Mouse (Mus musculus) midbrain, embryonic 14.5 days (tissue): ENCODE data around the gene Ltbp4. TPM values are rescaled to one million over a fixed set of nuclear protein-coding genes. Genes with fewer than 3 reads are reported as not detected.
A peak's percentile ranks its signal among the peaks of the same experiment; 100 is the strongest.

ENCODE experiments used
- ATAC-seq: fragments of 200-750 bp; cut with Nextera tagmentation; 2 replicates; pipeline ENCODE4 v1.8.0; 2017; ENCODE audit warnings: moderate number of reproducible peaks, moderate library complexity; ENCODE audit not compliant: low FRiP score, low TSS enrichment
- DNase-seq: peaks from one replicate; pipeline ENCODE4 v3.0.0-alpha.2; 2015
- H3K27ac ChIP-seq: fragments of 300-500 bp; sonication (generic); replicated peaks from 2 replicates; pipeline ENCODE4 v1.5.1; 2014; ENCODE audit warnings: mild to moderate bottlenecking, low read depth, low read length, moderate library complexity
- H3K27me3 ChIP-seq: fragments of 300-500 bp; sonication (generic); 2 replicates; pipeline ENCODE4 v1.6.1; 2014; ENCODE audit warnings: low read length, control low read depth, mixed read lengths; ENCODE audit not compliant: control insufficient read depth, insufficient read depth
- H3K36me3 ChIP-seq: fragments of 300-500 bp; sonication (generic); 2 replicates; pipeline ENCODE4 v1.6.1; 2014; ENCODE audit warnings: low read length, control low read depth; ENCODE audit not compliant: control insufficient read depth, insufficient read depth
- H3K4me1 ChIP-seq: fragments of 300-500 bp; sonication (generic); 2 replicates; pipeline ENCODE4 v1.6.1; 2014; ENCODE audit warnings: mild to moderate bottlenecking, antibody characterized with exemption, low read length, control low read depth; ENCODE audit not compliant: control insufficient read depth, insufficient read depth
- H3K4me2 ChIP-seq: fragments of 300-500 bp; sonication (generic); 2 replicates; pipeline ENCODE4 v1.6.1; 2014; ENCODE audit warnings: mild to moderate bottlenecking, low read length, moderate library complexity
- H3K4me3 ChIP-seq: fragments of 300-500 bp; sonication (generic); replicated peaks from 2 replicates; pipeline ENCODE4 v1.5.1; 2014; ENCODE audit warnings: low read depth, low read length
- H3K9ac ChIP-seq: fragments of 300-500 bp; sonication (generic); replicated peaks from 2 replicates; pipeline ENCODE4 v1.6.1; 2014; ENCODE audit warnings: mild to moderate bottlenecking, low read length, moderate library complexity
- H3K9me3 ChIP-seq: fragments of 300-500 bp; sonication (generic); 2 replicates; pipeline ENCODE4 v1.6.1; 2016; ENCODE audit warnings: low read length, control low read depth, mixed read lengths; ENCODE audit not compliant: control insufficient read depth
- WGBS: fragments of 180-500 bp; shearing (Covaris S2); extraction: QIAGEN DNeasy Blood & Tissue Kit; methylation state at CpG from one replicate; pipeline ENCODE4 v1.1.7; 2014; 5-methylcytosine and 5-hydroxymethylcytosine counted together
- polyA plus RNA-seq: library from polyadenylated mRNA; unstranded; fragments of >200 nt; fragmentation: Nextera tagmentation; extraction: Ambion mirVana; gene quantifications from 2 replicates; pipeline ENCODE4 v1.2.1, GENCODE M21; 2014

The Ltbp4 gene
- polyA plus RNA-seq, 1 experiment from 2014 or later: 7.4 TPM

GRCm38 (mm10) chr7:27276021-27276420 lies 61.5 kb downstream of the Ltbp4 start:
- H3K36me3 ChIP-seq: peaks cover 95% of the 10 kb centered on the region
- H3K27ac ChIP-seq: no peak overlapping the region
- no peak overlapping the region for H3K4me2 ChIP-seq
- no peak for DNase-seq
- H3K4me3 ChIP-seq: no peak overlapping the region
- H3K4me1 ChIP-seq: no peaks in the 10 kb centered on the region
- 70% methylated on average over 7 of the region's 7 CpGs for WGBS
- no peaks in the 10 kb centered on the region for H3K27me3 ChIP-seq
- no peaks in the 10 kb centered on the region for H3K9me3 ChIP-seq
- no peak for ATAC-seq
- no peak overlapping the region for H3K9ac ChIP-seq

GRCm38 (mm10) chr7:27274916-27275315 lies 62.6 kb downstream of the Ltbp4 start:
- Histone ChIP-seq H3K4me3 (no peak overlapping the region), H3K27ac (no peak overlapping the region), H3K9me3 (no peaks in the 10 kb centered on the region), H3K4me1 (no peaks in the 10 kb centered on the region), H3K36me3 (peaks cover 95% of the 10 kb centered on the region), H3K9ac (no peak overlapping the region), H3K27me3 (no peaks in the 10 kb centered on the region), H3K4me2 (no peak overlapping the region)
- ATAC-seq (no peak), DNase-seq (no peak)
- WGBS: 98% methylated on average over 4 of the region's 4 CpGs

- peak; percentile 50 for DNase-seq
- 58% methylated on average over 32 of the region's 32 CpGs for WGBS
- no peaks in the 10 kb centered on the region for H3K4me1 ChIP-seq
Measured at GRCm38 (mm10) chr7:27273739-27274351, 63.6 kb downstream of the Ltbp4 start.

GRCm38 (mm10) chr7:27271423-27271822 lies 66.1 kb downstream of the Ltbp4 start:
- Histone ChIP-seq H3K27ac (no peak overlapping the region), H3K9me3 (no peaks in the 10 kb centered on the region), H3K4me2 (no peak overlapping the region), H3K9ac (no peak overlapping the region), H3K36me3 (peaks cover 94% of the 10 kb centered on the region), H3K4me3 (no peak overlapping the region), H3K27me3 (no peaks in the 10 kb centered on the region), H3K4me1 (no peaks in the 10 kb centered on the region)
- ATAC-seq (no peak), DNase-seq (no peak)
- 89% methylated on average over 8 of the region's 8 CpGs for WGBS

More at GRCm38 (mm10) chr7:27273739-27274351, 63.6 kb downstream of the Ltbp4 start:
- Histone ChIP-seq H3K4me3 (no peak overlapping the region), H3K9me3 (no peaks in the 10 kb centered on the region), H3K27me3 (no peaks in the 10 kb centered on the region), H3K9ac (no peak overlapping the region), H3K4me2 (no peak overlapping the region), H3K27ac (no peak overlapping the region), H3K36me3 (peaks cover 96% of the 10 kb centered on the region)
- no peak for ATAC-seq

GRCm38 (mm10) chr7:27266515-27267128 lies 70.9 kb downstream of the Ltbp4 start:
- Histone ChIP-seq H3K4me1 (peaks cover 4% of the 10 kb centered on the region; the same call in 1 of the 2 replicates), H3K9me3 (no peaks in the 10 kb centered on the region), H3K9ac (no peak overlapping the region), H3K36me3 (peaks cover 96% of the 10 kb centered on the region), H3K4me2 (no peak overlapping the region), H3K27me3 (no peaks in the 10 kb centered on the region), H3K27ac (no peak overlapping the region), H3K4me3 (no peak overlapping the region)
- ATAC-seq (no peak), DNase-seq (no peak)
- WGBS: 80% methylated on average over 20 of the region's 20 CpGs

- no peak overlapping the region for H3K27ac ChIP-seq
- H3K4me2 ChIP-seq: no peak overlapping the region
- H3K9ac ChIP-seq: no peak overlapping the region
- peaks cover 77% of the 10 kb centered on the region for H3K36me3 ChIP-seq
- H3K27me3 ChIP-seq: no peaks in the 10 kb centered on the region
- DNase-seq: no peak
- H3K4me1 ChIP-seq: peaks cover 21% of the 10 kb centered on the region
- no peaks in the 10 kb centered on the region for H3K9me3 ChIP-seq
- H3K4me3 ChIP-seq: no peak overlapping the region
- no peak for ATAC-seq
- 92% methylated on average over 12 of the region's 12 CpGs for WGBS
Measured at GRCm38 (mm10) chr7:27264761-27265160, 72.7 kb downstream of the Ltbp4 start.

GRCm38 (mm10) chr7:27261888-27262287 lies 75.6 kb downstream of the Ltbp4 start:
- H3K36me3 ChIP-seq: peaks cover 50% of the 10 kb centered on the region
- H3K27me3 ChIP-seq: no peaks in the 10 kb centered on the region
- H3K4me1 ChIP-seq: peaks cover 31% of the 10 kb centered on the region
- 69% methylated on average over 6 of the region's 6 CpGs for WGBS
- DNase-seq (no peak), ATAC-seq (no peak)
- H3K9me3 ChIP-seq: no peaks in the 10 kb centered on the region
- no peak overlapping the region for H3K27ac ChIP-seq
- no peak overlapping the region for H3K4me2 ChIP-seq
- H3K9ac ChIP-seq: no peak overlapping the region
- H3K4me3 ChIP-seq: no peak overlapping the region

- 59% methylated on average over 7 of the region's 7 CpGs for WGBS
- no peaks in the 10 kb centered on the region for H3K27me3 ChIP-seq
- H3K4me3 ChIP-seq: peak overlapping the region; percentile 84
- ATAC-seq (no peak), DNase-seq (no peak)
- H3K4me1 ChIP-seq: peaks cover 31% of the 10 kb centered on the region
- peak overlapping the region; percentile 83 for H3K4me2 ChIP-seq
- H3K27ac ChIP-seq: 0 out of 2 replicates have a peak overlapping the region, but pooled peaks have one; percentile 94
- no peaks in the 10 kb centered on the region for H3K9me3 ChIP-seq
- peaks cover 40% of the 10 kb centered on the region for H3K36me3 ChIP-seq
- 0 out of 2 replicates have a peak overlapping the region, but pooled peaks have one; percentile 95 for H3K9ac ChIP-seq
Measured at GRCm38 (mm10) chr7:27260856-27261255, 76.6 kb downstream of the Ltbp4 start.

GRCm38 (mm10) chr7:27259771-27260170 lies 77.7 kb downstream of the Ltbp4 start:
- Histone ChIP-seq H3K9ac (peak overlapping the region; percentile 95), H3K27ac (peak overlapping the region; percentile 94), H3K9me3 (no peaks in the 10 kb centered on the region), H3K4me3 (peak overlapping the region; percentile 84), H3K4me2 (peak overlapping the region; percentile 83), H3K27me3 (no peaks in the 10 kb centered on the region), H3K4me1 (peaks cover 31% of the 10 kb centered on the region), H3K36me3 (peaks cover 30% of the 10 kb centered on the region)
- peak; percentile 61 for DNase-seq
- no peak for ATAC-seq
- 20% methylated on average over 5 of the region's 5 CpGs for WGBS
